Mouse (Mus musculus): ENCODE measurements around the gene Krt32. TPM values are rescaled to one million over a fixed set of nuclear protein-coding genes. Genes with fewer than 3 reads are reported as not detected.

Krt32 gene
- polyA plus RNA-seq, 1 experiment: not detected

GRCm38 (mm10) chr11:100112935-100113741 lies 25.1 kb upstream of the Krt32 start:
- TF ChIP-seq POLR2A (IDR thresholded peaks at IDR 0.05; ENCODE audit: control insufficient read depth, low read depth, low read length): no peak
- TF ChIP-seq CTCF (IDR thresholded peaks at IDR 0.05; ENCODE audit: control insufficient read depth, insufficient read depth, insufficient replicate concordance, low read depth, low read length): no peak
- no peaks in the 10 kb centered on the region for H3K27me3 ChIP-seq (ENCODE audit: control insufficient read depth, insufficient read depth, low read length)
- no peaks in the 10 kb centered on the region for H3K36me3 ChIP-seq (ENCODE audit: control insufficient read depth, insufficient read depth, low read length)
- H3K4me1 ChIP-seq (ENCODE audit: control insufficient read depth, insufficient read depth, low read length): no peaks in the 10 kb centered on the region
- no peak overlapping the region for H3K27ac ChIP-seq (ENCODE audit: control insufficient read depth, insufficient read depth, low read depth, low read length)
- no peak overlapping the region for H3K4me3 ChIP-seq (ENCODE audit: control insufficient read depth, low read depth, low read length)

- TF ChIP-seq POLR2A (IDR thresholded peaks at IDR 0.05; ENCODE audit: control insufficient read depth, low read depth, low read length): no peak
- TF ChIP-seq CTCF (IDR thresholded peaks at IDR 0.05; ENCODE audit: control insufficient read depth, insufficient read depth, insufficient replicate concordance, low read depth, low read length): no peak
- H3K27me3 ChIP-seq (ENCODE audit: control insufficient read depth, insufficient read depth, low read length): no peaks in the 10 kb centered on the region
- H3K36me3 ChIP-seq (ENCODE audit: control insufficient read depth, insufficient read depth, low read length): no peaks in the 10 kb centered on the region
- no peaks in the 10 kb centered on the region for H3K4me1 ChIP-seq (ENCODE audit: control insufficient read depth, insufficient read depth, low read length)
- no peak within 1 kb of the TSS for H3K27ac ChIP-seq (ENCODE audit: control insufficient read depth, insufficient read depth, low read depth, low read length)
- no peak within 1 kb of the TSS for H3K4me3 ChIP-seq (ENCODE audit: control insufficient read depth, low read depth, low read length)
These were observed 17.6 kb upstream of the Krt32 start, which contains the start of gene Krt36 for GRCm38 (mm10) chr11:100105576-100106122. Gene Krt36, minus strand, starts transcription at chr11:100105626.

- TF ChIP-seq CTCF (IDR thresholded peaks at IDR 0.05; ENCODE audit: control insufficient read depth, insufficient read depth, insufficient replicate concordance, low read depth, low read length) (no peak), POLR2A (IDR thresholded peaks at IDR 0.05; ENCODE audit: control insufficient read depth, low read depth, low read length) (no peak)
- Histone ChIP-seq H3K4me1 (ENCODE audit: control insufficient read depth, insufficient read depth, low read length) (no peaks in the 10 kb centered on the region), H3K36me3 (ENCODE audit: control insufficient read depth, insufficient read depth, low read length) (no peaks in the 10 kb centered on the region), H3K27me3 (ENCODE audit: control insufficient read depth, insufficient read depth, low read length) (no peaks in the 10 kb centered on the region), H3K4me3 (ENCODE audit: control insufficient read depth, low read depth, low read length) (no peak overlapping the region), H3K27ac (ENCODE audit: control insufficient read depth, insufficient read depth, low read depth, low read length) (no peak overlapping the region)
These were observed 14.8 kb upstream of the Krt32 start for GRCm38 (mm10) chr11:100102693-100103429.

- Histone ChIP-seq H3K4me3 (ENCODE audit: control insufficient read depth, low read depth, low read length) (no peak overlapping the region), H3K4me1 (ENCODE audit: control insufficient read depth, insufficient read depth, low read length) (no peaks in the 10 kb centered on the region), H3K27ac (ENCODE audit: control insufficient read depth, insufficient read depth, low read depth, low read length) (no peak overlapping the region), H3K27me3 (ENCODE audit: control insufficient read depth, insufficient read depth, low read length) (no peaks in the 10 kb centered on the region), H3K36me3 (ENCODE audit: control insufficient read depth, insufficient read depth, low read length) (no peaks in the 10 kb centered on the region)
- TF ChIP-seq POLR2A (IDR thresholded peaks at IDR 0.05; ENCODE audit: control insufficient read depth, low read depth, low read length): no peak
- TF ChIP-seq CTCF (IDR thresholded peaks at IDR 0.05; ENCODE audit: control insufficient read depth, insufficient read depth, insufficient replicate concordance, low read depth, low read length): no peak
These were observed 12.4 kb upstream of the Krt32 start for GRCm38 (mm10) chr11:100100391-100100790.

- no peaks in the 10 kb centered on the region for H3K36me3 ChIP-seq (ENCODE audit: control insufficient read depth, insufficient read depth, low read length)
These were observed 9.8 kb upstream of the Krt32 start for GRCm38 (mm10) chr11:100097819-100098218.

GRCm38 (mm10) chr11:100096141-100096540 lies 8.1 kb upstream of the Krt32 start, which contains the start of gene Krt35:
Gene Krt35, minus strand, starts transcription at chr11:100096241.
- TF ChIP-seq CTCF (IDR thresholded peaks at IDR 0.05; ENCODE audit: control insufficient read depth, insufficient read depth, insufficient replicate concordance, low read depth, low read length) (no peak), POLR2A (IDR thresholded peaks at IDR 0.05; ENCODE audit: control insufficient read depth, low read depth, low read length) (no peak)
- no peaks in the 10 kb centered on the region for H3K36me3 ChIP-seq (ENCODE audit: control insufficient read depth, insufficient read depth, low read length)
- no peak within 1 kb of the TSS for H3K27ac ChIP-seq (ENCODE audit: control insufficient read depth, insufficient read depth, low read depth, low read length)
- H3K27me3 ChIP-seq (ENCODE audit: control insufficient read depth, insufficient read depth, low read length): no peaks in the 10 kb centered on the region
- H3K4me1 ChIP-seq (ENCODE audit: control insufficient read depth, insufficient read depth, low read length): no peaks in the 10 kb centered on the region
- H3K4me3 ChIP-seq (ENCODE audit: control insufficient read depth, low read depth, low read length): no peak within 1 kb of the TSS

More at GRCm38 (mm10) chr11:100097819-100098218, 9.8 kb upstream of the Krt32 start:
- Histone ChIP-seq H3K4me1 (ENCODE audit: control insufficient read depth, insufficient read depth, low read length) (no peaks in the 10 kb centered on the region), H3K27ac (ENCODE audit: control insufficient read depth, insufficient read depth, low read depth, low read length) (no peak overlapping the region), H3K27me3 (ENCODE audit: control insufficient read depth, insufficient read depth, low read length) (no peaks in the 10 kb centered on the region), H3K4me3 (ENCODE audit: control insufficient read depth, low read depth, low read length) (no peak overlapping the region)
- TF ChIP-seq CTCF (IDR thresholded peaks at IDR 0.05; ENCODE audit: control insufficient read depth, insufficient read depth, insufficient replicate concordance, low read depth, low read length): no peak
- no peak for TF ChIP-seq POLR2A (IDR thresholded peaks at IDR 0.05; ENCODE audit: control insufficient read depth, low read depth, low read length)

All from testis, adult 2 months (tissue).